Mouse (Mus musculus): Measurements from ENCODE around the gene Cfap65.

GRCm38 (mm10) chr1:74941651-74942360 is 6.4 kb upstream of the Cfap65 start:
- no peak for TF ChIP-seq TBP (conservative IDR thresholded peaks at IDR 0.05; ENCODE audit: low read depth, low read length)
- TF ChIP-seq POLR2A (IDR thresholded peaks at IDR 0.05; ENCODE audit: low read depth, low read length), result no peak
- TF ChIP-seq E2F4 (IDR thresholded peaks at IDR 0.05; ENCODE audit: insufficient replicate concordance, low read depth, low read length), result no peak
- TF ChIP-seq USF2 (conservative IDR thresholded peaks at IDR 0.05; ENCODE audit: low read depth, low read length), result no peak
- TF ChIP-seq HCFC1 (IDR thresholded peaks at IDR 0.05; ENCODE audit: low read depth, low read length), result no peak
